Mouse (Mus musculus) heart, embryonic 16.5 days (tissue): ENCODE results near the gene Bnc2. TPM values are rescaled to one million over a fixed set of nuclear protein-coding genes. Genes with fewer than 3 reads are reported as not detected.

Experiments used
- ATAC-seq: fragments of 200-750 bp; cut with Nextera tagmentation; replicated peaks from 2 replicates; pipeline ENCODE4 v1.8.0; 2017; ENCODE audit warnings: moderate number of reproducible peaks; ENCODE audit not compliant: insufficient read depth, low FRiP score; ENCODE audit errors: extremely low read depth
- H3K27ac ChIP-seq: fragments of 300-500 bp; sonication (generic); 2 replicates; pipeline ENCODE4 v1.5.1; 2014; ENCODE audit warnings: mild to moderate bottlenecking, low read length, control low read depth, moderate library complexity
- H3K27me3 ChIP-seq: fragments of 300-500 bp; sonication (generic); 2 replicates; pipeline ENCODE4 v1.6.1; 2014; ENCODE audit warnings: low read length, mixed read lengths; ENCODE audit not compliant: control insufficient read depth, insufficient read depth
- H3K36me3 ChIP-seq: fragments of 300-500 bp; sonication (generic); 2 replicates; pipeline ENCODE4 v1.6.1; 2014; ENCODE audit not compliant: control insufficient read depth, insufficient read depth
- H3K4me1 ChIP-seq: fragments of 300-500 bp; sonication (generic); 2 replicates; pipeline ENCODE4 v1.6.1; 2014; ENCODE audit warnings: low read length, mixed read lengths; ENCODE audit not compliant: control insufficient read depth, insufficient read depth
- H3K4me2 ChIP-seq: fragments of 300-500 bp; sonication (generic); 2 replicates; pipeline ENCODE4 v1.6.1; 2014; ENCODE audit warnings: low read depth, mild to moderate bottlenecking, control low read depth, low read length
- H3K4me3 ChIP-seq: fragments of 300-500 bp; sonication (generic); 2 replicates; pipeline ENCODE4 v1.5.1; 2014; ENCODE audit warnings: mild to moderate bottlenecking, control low read depth, low read length
- H3K9ac ChIP-seq: fragments of 300-500 bp; sonication (generic); 2 replicates; pipeline ENCODE4 v1.6.1; 2014; ENCODE audit warnings: low read length, control low read depth
- H3K9me3 ChIP-seq: fragments of 300-500 bp; sonication (generic); replicated peaks from 2 replicates; pipeline ENCODE4 v1.6.1; 2016; ENCODE audit warnings: low read length; ENCODE audit not compliant: control insufficient read depth
- WGBS: fragments of 180-500 bp; shearing (Covaris S2); extraction: QIAGEN DNeasy Blood & Tissue Kit; methylation state at CpG from one replicate; pipeline ENCODE4 v1.1.7; 2014; 5-methylcytosine and 5-hydroxymethylcytosine counted together
- polyA plus RNA-seq: library from polyadenylated mRNA; unstranded; fragments of >200 nt; fragmentation: Nextera tagmentation; extraction: Ambion mirVana; gene quantifications from 2 replicates; pipeline ENCODE4 v1.2.1, GENCODE M21; 2015

Gene Bnc2
- polyA plus RNA-seq: 0.92 and 1.1 TPM in 2 replicates

- Histone ChIP-seq H3K4me3 (peak within 1 kb of the TSS; percentile 74), H3K9me3 (no peaks in the 10 kb centered on the region), H3K27ac (no peak within 1 kb of the TSS), H3K27me3 (peaks cover 51% of the 10 kb centered on the region), H3K4me2 (peak within 1 kb of the TSS; percentile 93), H3K4me1 (peaks cover 3% of the 10 kb centered on the region; the same call in 1 of the 2 replicates), H3K36me3 (no peaks in the 10 kb centered on the region), H3K9ac (peak within 1 kb of the TSS; percentile 61)
- under 1% methylated on average over 72 of the region's 80 CpGs for WGBS
- ATAC-seq: peak; percentile 67
Measured at GRCm38 (mm10) chr4:84675171-84675973, at the start of gene Bnc2. Bnc2 (minus strand) TSS chr4:84675275.

DNA sequence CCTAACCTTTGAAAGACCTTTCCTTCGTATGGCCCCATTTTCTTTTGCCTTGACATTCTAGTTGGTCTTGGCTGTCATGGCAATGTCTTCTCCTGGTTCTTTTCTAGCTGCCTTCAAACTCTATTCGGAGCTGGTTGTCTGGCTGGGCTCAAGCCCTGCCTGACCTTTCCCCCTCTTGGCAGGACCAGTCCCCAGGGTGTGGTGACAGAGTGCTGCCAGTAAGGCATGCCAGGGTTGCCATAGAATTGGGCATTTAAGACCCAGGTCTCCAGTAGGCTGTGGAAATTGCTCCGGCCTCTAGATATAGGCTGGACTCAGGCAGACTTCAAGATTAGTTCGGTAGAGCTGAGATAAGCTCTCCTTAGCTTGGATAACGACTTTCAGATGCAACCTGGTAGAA, 32.9 kb upstream of the Bnc2 start:
- Histone ChIP-seq H3K27ac (no peak overlapping the region), H3K4me3 (no peak overlapping the region), H3K9me3 (no peaks in the 10 kb centered on the region), H3K9ac (no peak overlapping the region), H3K27me3 (no peaks in the 10 kb centered on the region), H3K36me3 (no peaks in the 10 kb centered on the region), H3K4me2 (no peak overlapping the region), H3K4me1 (no peaks in the 10 kb centered on the region)
- no peak for ATAC-seq
- WGBS: 64% methylated on average over 5 of the region's 5 CpGs

DNA sequence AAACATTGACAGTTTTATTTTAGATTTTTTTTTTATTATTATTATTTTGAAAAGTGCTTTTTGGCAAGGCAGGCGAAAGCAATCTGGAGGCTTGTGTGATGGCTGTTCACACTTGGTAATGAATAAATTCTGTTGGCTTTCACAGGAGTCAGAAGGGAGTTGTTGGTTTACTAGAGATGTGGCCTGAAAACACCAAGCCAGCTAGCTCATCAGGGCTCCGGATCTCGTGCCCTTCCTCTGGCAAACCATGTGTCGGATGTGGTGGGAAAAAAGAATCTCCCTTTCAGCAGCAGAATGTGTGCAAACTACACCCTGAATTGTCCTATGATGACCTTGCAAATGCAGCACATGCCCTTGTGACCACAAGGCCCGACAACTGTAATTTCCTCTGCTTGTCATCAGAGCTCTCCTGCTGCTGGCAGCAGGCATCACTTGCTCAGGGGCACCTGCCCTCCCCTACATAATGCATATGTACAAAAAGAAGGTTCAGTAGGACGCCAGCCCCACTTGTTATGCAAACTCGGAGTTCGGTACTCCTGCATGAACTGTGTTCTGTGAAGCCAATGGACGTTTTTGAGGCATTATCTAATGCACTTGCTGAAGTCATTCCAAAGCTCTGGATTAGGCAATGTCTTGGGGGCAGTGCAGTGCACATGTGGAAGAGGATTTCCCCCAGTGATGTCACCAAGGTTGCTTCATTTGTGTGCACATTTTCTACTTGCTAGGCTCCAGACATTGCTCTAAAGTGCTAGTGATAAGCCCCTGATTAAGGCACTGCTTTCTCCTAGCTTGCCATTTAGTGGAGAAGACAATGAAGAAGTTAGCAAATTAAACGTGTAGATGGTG, 10.7 kb upstream of the Bnc2 start:
- H3K4me2 ChIP-seq: no peak overlapping the region
- H3K27me3 ChIP-seq: no peaks in the 10 kb centered on the region
- H3K9me3 ChIP-seq: no peaks in the 10 kb centered on the region
- H3K4me3 ChIP-seq: no peak overlapping the region
- 44% methylated on average over 10 of the region's 10 CpGs for WGBS
- H3K27ac ChIP-seq: no peak overlapping the region
- no peaks in the 10 kb centered on the region for H3K36me3 ChIP-seq
- no peak overlapping the region for H3K9ac ChIP-seq
- ATAC-seq: no peak
- no peaks in the 10 kb centered on the region for H3K4me1 ChIP-seq

DNA sequence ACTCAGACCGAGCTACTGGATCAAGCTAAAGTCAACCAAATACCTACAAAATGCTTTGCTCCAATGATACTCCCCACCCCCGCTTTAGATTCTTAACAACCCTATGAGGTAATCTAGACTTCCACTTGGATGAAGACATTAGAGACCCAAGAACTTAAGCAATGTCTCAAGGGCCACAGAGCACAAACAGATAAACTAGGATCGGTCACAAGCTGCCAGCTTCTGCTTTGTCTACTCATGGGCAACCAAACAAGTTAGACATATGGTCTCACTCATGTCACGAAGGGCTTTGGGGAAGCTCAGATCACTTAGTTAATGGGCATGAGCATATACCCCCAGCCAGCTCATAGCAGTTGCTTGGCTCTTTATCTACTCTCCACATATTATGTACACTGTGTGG, 9.9 kb upstream of the Bnc2 start:
- ATAC-seq: no peak
- no peak overlapping the region for H3K9ac ChIP-seq
- H3K27ac ChIP-seq: no peak overlapping the region
- no peak overlapping the region for H3K4me2 ChIP-seq
- 83% methylated on average over 4 of the region's 4 CpGs for WGBS
- H3K4me3 ChIP-seq: no peak overlapping the region
- H3K4me1 ChIP-seq: no peaks in the 10 kb centered on the region
- H3K36me3 ChIP-seq: no peaks in the 10 kb centered on the region
- no peaks in the 10 kb centered on the region for H3K27me3 ChIP-seq
- H3K9me3 ChIP-seq: no peaks in the 10 kb centered on the region

DNA sequence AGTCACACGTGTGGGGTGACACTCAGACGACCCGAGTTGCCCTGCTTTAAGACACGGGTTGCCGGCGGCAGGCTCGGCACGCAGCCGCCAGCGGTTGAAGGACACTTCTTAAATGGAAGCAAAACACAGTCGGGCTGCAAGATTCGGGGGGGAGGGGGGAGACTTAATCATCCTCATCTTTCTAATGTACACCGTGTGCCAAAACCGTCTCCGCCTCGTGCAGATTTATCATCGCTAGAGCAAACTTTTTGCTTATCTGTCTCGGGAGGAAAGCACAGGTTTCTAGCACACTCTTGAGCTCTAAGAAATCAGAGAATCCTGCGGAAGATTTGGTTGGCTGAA, 870 bp upstream of the Bnc2 start:
- ATAC-seq: no peak
- Histone ChIP-seq H3K4me3 (peak overlapping the region; percentile 74), H3K27ac (no peak overlapping the region), H3K9ac (peak overlapping the region; percentile 61), H3K4me2 (peak overlapping the region; percentile 93), H3K36me3 (no peaks in the 10 kb centered on the region), H3K27me3 (peaks cover 49% of the 10 kb centered on the region), H3K9me3 (no peaks in the 10 kb centered on the region), H3K4me1 (peaks cover 3% of the 10 kb centered on the region; the same call in 1 of the 2 replicates)
- under 1% methylated on average over 19 of the region's 19 CpGs for WGBS

- WGBS: 1% methylated on average over 82 of the region's 104 CpGs
- peaks cover 54% of the 10 kb centered on the region for H3K27me3 ChIP-seq
- no peaks in the 10 kb centered on the region for H3K36me3 ChIP-seq
- H3K4me3 ChIP-seq: peak overlapping the region; percentile 74
- no peaks in the 10 kb centered on the region for H3K9me3 ChIP-seq
- H3K27ac ChIP-seq: no peak overlapping the region
- H3K4me2 ChIP-seq: peak overlapping the region; percentile 93
- H3K9ac ChIP-seq: peak overlapping the region; percentile 61
- peaks cover 3% of the 10 kb centered on the region; the same call in 1 of the 2 replicates for H3K4me1 ChIP-seq
- peak; percentile 79 for ATAC-seq
Measured at GRCm38 (mm10) chr4:84674318-84675170, 531 bp downstream of the Bnc2 start.

GRCm38 (mm10) chr4:84673681-84674307, 1.3 kb downstream of the Bnc2 start:
- no peak for ATAC-seq

DNA sequence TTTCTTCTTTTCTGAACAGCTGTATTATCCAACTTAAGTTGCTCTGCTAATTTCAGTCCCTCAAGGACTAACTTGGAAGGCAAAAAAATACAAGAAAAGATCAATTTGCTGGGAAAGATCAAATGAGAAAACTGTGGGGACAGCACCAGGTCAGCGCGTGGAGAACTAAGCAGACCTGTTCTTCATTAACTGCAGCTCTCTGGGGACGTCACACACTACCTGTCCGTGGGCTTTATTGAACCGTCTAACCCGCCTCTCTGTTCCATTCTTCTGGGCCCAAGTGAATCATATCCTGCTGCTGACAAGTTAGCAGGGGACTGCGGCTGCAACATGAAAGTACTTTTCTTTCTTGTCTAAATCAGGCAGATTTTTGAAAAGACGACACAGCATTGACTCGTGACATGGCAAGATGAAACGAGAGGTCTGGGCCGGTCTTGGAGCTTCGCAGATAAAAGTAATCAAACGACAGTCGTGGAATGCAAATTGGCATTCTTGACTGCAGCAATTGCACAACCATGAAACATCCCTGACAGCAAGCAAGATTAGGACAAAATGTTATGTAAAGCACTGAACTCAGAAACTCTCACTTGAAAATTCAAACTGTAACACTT, 2.8 kb downstream of the Bnc2 start:
- Histone ChIP-seq H3K9ac (no peak overlapping the region), H3K9me3 (no peaks in the 10 kb centered on the region), H3K27ac (no peak overlapping the region), H3K27me3 (peaks cover 46% of the 10 kb centered on the region), H3K36me3 (no peaks in the 10 kb centered on the region), H3K4me2 (no peak overlapping the region), H3K4me1 (peaks cover 3% of the 10 kb centered on the region; the same call in 1 of the 2 replicates), H3K4me3 (no peak overlapping the region)
- 31% methylated on average over 14 of the region's 14 CpGs for WGBS
- ATAC-seq: no peak

More at GRCm38 (mm10) chr4:84673681-84674307, 1.3 kb downstream of the Bnc2 start:
- Histone ChIP-seq H3K4me2 (peak overlapping the region; percentile 93), H3K9ac (no peak overlapping the region), H3K4me3 (peak overlapping the region; percentile 74), H3K4me1 (peaks cover 3% of the 10 kb centered on the region; the same call in 1 of the 2 replicates), H3K27ac (no peak overlapping the region), H3K27me3 (peaks cover 52% of the 10 kb centered on the region), H3K36me3 (no peaks in the 10 kb centered on the region), H3K9me3 (no peaks in the 10 kb centered on the region)
- 24% methylated on average over 10 of the region's 10 CpGs for WGBS
